Mouse (Mus musculus) erythroid progenitor cell, adult 5-6 weeks (primary cell): Measurements from ENCODE around the gene Mmgt2. TPM values are rescaled to one million over a fixed set of nuclear protein-coding genes. Genes with fewer than 3 reads are reported as not detected.
"Not testable (repeated sequence)": the region's sequence is repeated elsewhere in the genome, so short reads cannot be mapped to it uniquely, and the experiment has no call there.

ENCODE experiments used
- ATAC-seq: replicated peaks from 2 replicates; pipeline ENCODE4 v1.8.0; 2016; ENCODE audit warnings: moderate number of reproducible peaks, mild to moderate bottlenecking, moderate TSS enrichment, inconsistent platforms; ENCODE audit not compliant: poor library complexity, low FRiP score, severe bottlenecking
- total RNA-seq, 2 experiments: library from RNA; stranded (forward) in 1 of 2; stranded (reverse) in 1 of 2; fragments of 150-400 nt in 1 of 2; fragments of 186-747, 209-891 nt in 1 of 2; gene quantifications; 2 replicates each; pipeline versions ENCODE4 v1.2.3 to v1.2.4; 2015 to 2017; ENCODE audit warnings: low replicate concordance in 2 of 2

The Mmgt2 gene
- total RNA-seq, 2 experiments from 2014 or later = 3.0 to 3.8 TPM

DNA sequence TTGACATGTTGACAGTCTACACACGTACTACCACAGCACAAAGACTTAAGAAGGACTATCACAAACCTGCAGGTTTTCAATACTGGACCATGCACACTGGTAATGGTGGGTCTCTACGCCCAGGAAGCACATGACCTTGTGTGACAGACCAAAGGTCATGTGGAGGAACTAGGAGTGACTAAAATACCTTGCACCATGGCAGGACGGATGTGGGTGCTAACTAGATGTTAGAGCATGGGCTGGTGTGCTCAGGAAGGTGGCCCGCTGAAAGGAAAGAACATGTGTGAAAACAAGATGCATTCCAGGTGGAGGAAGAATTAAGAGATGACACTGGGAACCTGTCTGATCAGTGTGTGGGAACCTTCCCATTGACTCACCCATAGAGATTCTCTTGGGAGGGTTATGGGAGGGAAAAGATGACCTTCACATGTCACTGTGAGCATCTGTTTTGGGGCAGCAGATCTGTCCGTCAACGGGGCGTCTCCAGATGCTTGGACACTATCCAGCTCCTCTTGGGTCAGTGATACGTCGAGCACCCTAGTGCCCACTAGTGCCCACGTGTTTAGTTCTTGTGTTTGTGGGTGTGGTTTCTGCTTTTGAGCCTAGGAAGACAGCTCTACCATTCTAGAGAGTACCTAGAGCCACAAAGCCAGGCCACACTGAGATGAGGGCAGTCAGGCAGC is 4.6 kb upstream of the Mmgt2 start:
- ATAC-seq = no peak

- no peak for ATAC-seq
Measured at GRCm38 (mm10) chr11:62644602-62645336, 3.7 kb upstream of the Mmgt2 start.

DNA sequence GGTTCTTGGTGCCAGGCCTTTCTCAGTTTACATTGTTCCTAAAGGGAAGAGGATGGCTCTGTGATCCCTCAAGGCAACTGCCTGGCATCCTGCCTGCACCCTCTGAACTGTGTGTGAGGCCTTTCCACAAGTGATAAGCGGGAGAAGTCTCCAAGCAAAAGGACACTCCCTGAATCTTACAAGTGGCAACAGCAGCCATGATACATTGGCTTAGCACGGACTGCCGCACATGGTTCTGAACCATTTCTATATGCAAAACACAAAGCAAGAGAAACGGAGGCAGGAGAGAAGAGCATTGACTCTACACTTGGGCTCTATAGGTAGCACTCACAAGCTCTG is 3.2 kb upstream of the Mmgt2 start:
- no peak for ATAC-seq

DNA sequence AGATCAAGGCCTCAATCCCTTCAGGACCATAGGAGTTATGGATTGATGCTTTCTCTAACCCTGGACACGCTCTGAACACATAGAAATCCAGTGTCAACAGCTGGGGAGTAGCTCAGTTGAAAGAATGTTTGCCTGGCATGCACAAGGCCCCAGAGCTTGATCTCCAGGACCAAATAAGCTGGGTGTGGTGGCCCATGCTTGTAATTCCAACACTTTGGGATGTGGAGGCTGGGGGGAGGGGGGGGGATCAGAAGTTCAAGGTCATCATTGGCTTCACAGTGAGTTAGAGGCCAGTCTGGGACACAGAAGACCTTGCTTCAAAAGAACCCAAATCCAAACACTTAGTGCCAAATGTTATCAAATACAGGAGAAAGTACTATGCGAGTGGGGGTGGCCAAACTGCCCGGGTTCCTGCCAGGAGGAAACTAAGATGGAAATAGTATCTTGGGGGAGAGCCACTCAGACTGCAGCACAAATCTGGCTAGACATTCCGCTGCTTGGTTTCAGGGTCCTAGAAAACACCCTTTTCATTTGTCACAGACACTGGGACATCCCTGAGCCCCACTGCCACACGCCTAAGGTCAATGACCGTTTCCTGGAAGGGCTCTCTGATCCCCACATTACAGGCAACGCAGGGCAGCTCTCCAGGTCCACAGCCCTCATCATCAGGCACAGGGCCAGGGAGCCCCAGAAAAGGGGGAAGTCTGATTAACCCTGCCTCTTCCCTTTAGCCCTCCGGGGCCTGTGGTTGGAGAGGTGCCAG is 2.6 kb upstream of the Mmgt2 start:
- no peak for ATAC-seq

GRCm38 (mm10) chr11:62646495-62646843 is 2.0 kb upstream of the Mmgt2 start:
- no peak for ATAC-seq

- no peak for ATAC-seq
Measured at GRCm38 (mm10) chr11:62646958-62647515, 1.4 kb upstream of the Mmgt2 start.

- ATAC-seq = peak; percentile 12; the same call in 1 of the 2 replicates
Measured at GRCm38 (mm10) chr11:62647661-62648590, 538 bp upstream of the Mmgt2 start, which contains the start of gene Lrrc75a. Gene Lrrc75a, minus strand, starts transcription at chr11:62648523.

- not testable (repeated sequence) for ATAC-seq
Measured at GRCm38 (mm10) chr11:62649803-62650202, 1.3 kb downstream of the Mmgt2 start.

DNA sequence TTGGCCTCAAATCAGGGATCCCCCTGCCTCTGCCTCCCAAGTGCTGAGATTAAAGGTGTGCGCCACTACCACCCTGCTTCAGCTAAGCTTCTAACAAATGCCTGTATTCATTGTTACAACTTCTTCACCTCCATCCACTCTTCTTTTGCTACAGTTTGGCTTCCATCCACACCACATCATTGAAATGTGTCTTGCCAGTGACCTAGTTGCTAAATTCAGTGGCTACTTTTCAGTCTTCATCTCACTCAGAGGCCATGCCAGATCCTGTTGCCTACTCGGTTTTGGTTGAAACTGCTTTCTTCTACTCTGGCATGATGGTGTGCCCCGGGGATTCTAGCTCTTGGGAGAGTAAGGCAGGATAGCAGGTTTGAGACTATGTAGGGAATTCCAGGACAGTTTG is 3.1 kb downstream of the Mmgt2 start:
- ATAC-seq = no peak

DNA sequence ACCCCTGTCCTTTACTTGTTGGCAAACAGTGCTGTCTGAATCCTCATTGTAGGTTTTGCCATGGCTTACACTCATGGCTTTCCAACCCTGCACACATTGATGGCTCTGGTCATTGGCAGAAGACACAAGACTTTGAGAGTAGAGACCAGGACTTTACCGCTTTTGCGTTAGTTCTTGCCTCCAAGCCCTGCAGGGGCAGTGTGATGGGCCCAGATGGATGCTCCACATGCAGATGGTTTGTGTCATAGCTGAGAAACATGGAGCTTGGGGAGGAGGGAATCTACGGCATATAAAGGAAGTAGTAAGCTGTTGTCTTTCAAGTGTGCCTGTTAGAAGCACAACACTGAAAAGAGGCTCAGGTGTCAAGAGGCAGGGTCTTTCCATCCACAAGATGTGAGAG is 3.6 kb downstream of the Mmgt2 start:
- ATAC-seq = no peak

DNA sequence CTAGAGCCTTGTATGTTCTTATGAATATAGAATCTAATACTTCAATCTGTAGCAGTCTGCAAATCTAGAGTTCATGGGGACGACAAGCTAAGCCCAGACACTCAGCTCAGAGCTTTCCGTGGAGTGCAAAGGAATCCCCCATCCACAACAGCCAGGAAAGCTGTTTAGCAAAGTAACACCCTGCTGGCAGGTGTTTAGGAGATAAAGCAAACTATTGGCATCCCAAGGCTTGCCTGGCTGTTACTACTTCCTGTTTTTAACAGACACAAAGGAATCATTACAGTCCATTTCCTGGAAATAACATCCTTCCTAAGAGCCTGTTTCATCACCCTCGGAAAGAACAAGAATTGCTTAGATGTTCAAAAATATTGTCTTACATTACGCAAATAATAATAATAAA is 12.4 kb downstream of the Mmgt2 start:
- ATAC-seq = no peak

DNA sequence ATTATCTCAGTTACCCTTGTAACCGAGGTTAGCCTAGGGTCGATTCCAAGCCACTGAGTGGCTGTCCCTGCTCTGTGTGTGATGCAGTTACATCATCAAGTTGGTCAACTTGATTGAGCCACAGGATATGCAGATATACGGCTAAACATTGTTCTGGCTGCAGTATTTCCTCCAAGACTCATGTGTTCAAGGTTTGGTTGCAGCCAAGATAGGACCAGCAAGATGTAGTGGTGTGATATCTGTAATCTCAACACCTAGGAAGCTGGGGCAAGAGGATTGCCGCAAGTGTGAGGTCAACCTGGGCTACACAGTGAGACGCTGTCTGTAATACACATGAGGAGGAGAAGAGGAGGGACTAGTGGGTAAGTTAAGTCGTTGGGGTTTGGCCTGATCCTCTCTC is 15.8 kb downstream of the Mmgt2 start:
- ATAC-seq = no peak

- no peak for ATAC-seq
Measured at GRCm38 (mm10) chr11:62668986-62669385, 20.5 kb downstream of the Mmgt2 start.

- no peak for ATAC-seq
Measured at GRCm38 (mm10) chr11:62669471-62669870, 21.0 kb downstream of the Mmgt2 start.

- no peak for ATAC-seq
Measured at GRCm38 (mm10) chr11:62670006-62670405, 21.5 kb downstream of the Mmgt2 start.

DNA sequence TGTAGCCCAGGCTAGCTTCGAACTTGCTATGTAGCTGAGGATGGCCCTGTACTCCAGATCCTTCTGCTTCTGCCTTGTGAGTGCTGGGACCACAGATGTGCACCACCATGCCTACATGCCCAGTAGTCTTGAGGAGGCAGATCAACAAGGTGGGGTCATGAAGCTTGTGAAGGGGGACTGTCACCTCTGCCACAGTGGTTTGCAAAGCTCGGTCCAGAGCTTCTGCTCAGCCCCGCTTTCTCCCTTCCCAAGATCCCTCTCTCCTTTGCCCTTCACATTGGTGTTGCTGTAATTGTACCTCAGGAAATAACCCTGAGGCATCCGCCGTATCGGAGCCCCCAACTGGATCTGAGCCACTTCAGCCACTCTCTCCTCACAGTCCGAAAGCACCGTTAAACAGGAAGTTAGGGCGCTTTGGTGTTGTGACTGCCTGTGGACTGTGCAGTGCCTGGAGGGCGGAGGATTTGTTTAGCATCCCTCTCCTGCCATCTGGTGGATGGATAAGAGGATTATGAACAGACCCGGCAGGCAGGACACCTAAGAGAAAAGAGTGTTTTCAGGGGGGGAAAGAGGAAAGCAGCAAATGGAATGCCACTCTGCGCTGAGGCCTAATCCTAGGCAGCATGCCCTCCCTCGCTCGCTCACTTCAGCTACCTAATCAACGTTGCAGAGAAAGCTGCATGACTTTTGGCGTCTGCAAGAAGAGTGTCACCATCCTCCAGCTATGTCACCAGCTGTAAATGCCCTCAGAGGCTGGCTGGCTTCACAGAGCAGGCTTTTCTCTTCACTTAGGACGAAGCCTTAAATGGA is 27.2 kb downstream of the Mmgt2 start:
- no peak for ATAC-seq

DNA sequence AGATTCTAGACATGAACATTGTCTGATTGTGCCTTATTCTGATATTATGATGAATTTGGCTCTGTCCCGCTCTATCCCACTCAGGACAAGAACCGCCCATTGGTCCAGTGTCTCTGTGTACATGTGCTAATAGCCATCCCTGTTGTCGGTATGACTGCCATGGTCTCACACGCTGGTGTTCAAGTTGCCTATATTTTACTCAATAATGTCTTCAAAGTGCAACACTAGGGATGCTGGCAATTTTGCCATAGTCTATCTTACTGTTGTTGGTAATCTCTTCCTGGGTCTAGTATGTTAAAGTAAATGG is 27.8 kb downstream of the Mmgt2 start:
- no peak for ATAC-seq

GRCm38 (mm10) chr11:62678778-62679354 is 30.4 kb downstream of the Mmgt2 start:
- ATAC-seq = no peak

- no peak for ATAC-seq
Measured at GRCm38 (mm10) chr11:62679954-62680353, 31.5 kb downstream of the Mmgt2 start.
